Mouse (Mus musculus) midbrain, postnatal 0 days (tissue): ENCODE measurements at regions not wholly inside any gene's neighbourhood (a gene's known extent, or its start where the extent isn't known, plus 50 kb on each side); places are given as distances from the start of the nearest gene placed in this dataset.

Experiments used
- ATAC-seq: fragments of 200-750 bp; cut with Nextera tagmentation; 2 replicates; pipeline ENCODE4 v1.8.0; 2017; ENCODE audit warnings: moderate number of reproducible peaks, mild to moderate bottlenecking, moderate TSS enrichment, moderate library complexity; ENCODE audit not compliant: low FRiP score
- DNase-seq: peaks from one replicate; pipeline ENCODE4 v3.0.0-alpha.2; 2015; ENCODE audit warnings: low spot score
- H3K27ac ChIP-seq: fragments of 300-500 bp; sonication (generic); 2 replicates; pipeline ENCODE4 v1.5.1; 2014; ENCODE audit warnings: low read depth, mild to moderate bottlenecking, low read length, mixed read lengths
- H3K27me3 ChIP-seq: fragments of 300-500 bp; sonication (generic); 2 replicates; pipeline ENCODE4 v1.6.1; 2014; ENCODE audit warnings: low read length, control low read depth, mixed read lengths; ENCODE audit not compliant: insufficient read depth
- H3K36me3 ChIP-seq: fragments of 300-500 bp; sonication (generic); 2 replicates; pipeline ENCODE4 v1.6.1; 2014; ENCODE audit warnings: low read length, control low read depth, mixed read lengths; ENCODE audit not compliant: insufficient read depth
- H3K4me1 ChIP-seq: fragments of 300-500 bp; sonication (generic); 2 replicates; pipeline ENCODE4 v1.6.1; 2014; ENCODE audit warnings: mild to moderate bottlenecking, control low read depth, antibody characterized with exemption, low read length, mixed read lengths; ENCODE audit not compliant: insufficient read depth
- H3K4me2 ChIP-seq: fragments of 300-500 bp; sonication (generic); 2 replicates; pipeline ENCODE4 v1.6.1; 2014; ENCODE audit warnings: low read depth, mild to moderate bottlenecking, low read length, mixed read lengths; ENCODE audit not compliant: poor library complexity, severe bottlenecking
- H3K4me3 ChIP-seq: fragments of 300-500 bp; sonication (generic); 2 replicates; pipeline ENCODE4 v1.5.1; 2014; ENCODE audit warnings: low read depth, mild to moderate bottlenecking, low read length, moderate library complexity
- H3K9ac ChIP-seq: fragments of 300-500 bp; sonication (generic); replicated peaks from 2 replicates; pipeline ENCODE4 v1.6.1; 2014; ENCODE audit warnings: mild to moderate bottlenecking, low read length, moderate library complexity, mixed read lengths; ENCODE audit not compliant: poor library complexity, severe bottlenecking
- H3K9me3 ChIP-seq: fragments of 300-500 bp; sonication (generic); 2 replicates; pipeline ENCODE4 v1.6.1; 2016; ENCODE audit warnings: low read length, control low read depth
- CTCF ChIP-seq: IDR thresholded peaks from 2 replicates; pipeline ENCODE4 v1.5.1; 2016; ENCODE audit warnings: antibody characterized with exemption, mild to moderate bottlenecking
- WGBS: fragments of 180-500 bp; shearing (Covaris S2); extraction: QIAGEN DNeasy Blood & Tissue Kit; methylation state at CpG from one replicate; pipeline ENCODE4 v1.1.7; 2014; 5-methylcytosine and 5-hydroxymethylcytosine counted together

GRCm38 (mm10) chr15:85667381-85667791 is 67.4 kb upstream of the Ppara start:
- H3K27ac ChIP-seq: peak overlapping the region; percentile 71
- H3K4me1 ChIP-seq: peaks cover 4% of the 10 kb centered on the region; the same call in 1 of the 2 replicates
- DNase-seq (peak; percentile 70), ATAC-seq (no peak)
- 0 out of 2 replicates have a peak overlapping the region, but pooled peaks have one; percentile 8 for H3K4me3 ChIP-seq
- H3K27me3 ChIP-seq: peaks cover 9% of the 10 kb centered on the region; the same call in 1 of the 2 replicates
- peak overlapping the region; percentile 33; the same call in 1 of the 2 replicates for H3K9ac ChIP-seq
- WGBS: 36% methylated on average over 12 of the region's 12 CpGs
- no peaks in the 10 kb centered on the region for H3K9me3 ChIP-seq
- TF ChIP-seq CTCF: no peak
- peak overlapping the region; percentile 32 for H3K4me2 ChIP-seq
- no peaks in the 10 kb centered on the region for H3K36me3 ChIP-seq

GRCm38 (mm10) chr15:85667906-85668590 is 66.7 kb upstream of the Ppara start:
- H3K4me3 ChIP-seq: no peak overlapping the region
- DNase-seq (no peak), ATAC-seq (no peak)
- peaks cover 4% of the 10 kb centered on the region; the same call in 1 of the 2 replicates for H3K4me1 ChIP-seq
- H3K27me3 ChIP-seq: peaks cover 7% of the 10 kb centered on the region; the same call in 1 of the 2 replicates
- 0 out of 2 replicates have a peak overlapping the region, but pooled peaks have one; percentile 33 for H3K9ac ChIP-seq
- no peak for TF ChIP-seq CTCF
- WGBS: 65% methylated on average over 7 of the region's 7 CpGs
- H3K4me2 ChIP-seq: peak overlapping the region; percentile 32
- H3K36me3 ChIP-seq: no peaks in the 10 kb centered on the region
- no peaks in the 10 kb centered on the region for H3K9me3 ChIP-seq
- H3K27ac ChIP-seq: peak overlapping the region; percentile 71; the same call in 1 of the 2 replicates

GRCm38 (mm10) chr15:85668871-85669651 is 65.7 kb upstream of the Ppara start:
- Histone ChIP-seq H3K4me3 (peak overlapping the region; percentile 61; the same call in 1 of the 2 replicates), H3K9ac (peak overlapping the region; percentile 84; the same call in 1 of the 2 replicates), H3K4me1 (peaks cover 8% of the 10 kb centered on the region; the same call in 1 of the 2 replicates), H3K4me2 (peak overlapping the region; percentile 87), H3K27ac (peak overlapping the region; percentile 99), H3K27me3 (no peaks in the 10 kb centered on the region), H3K36me3 (no peaks in the 10 kb centered on the region), H3K9me3 (no peaks in the 10 kb centered on the region)
- WGBS: 52% methylated on average over 9 of the region's 9 CpGs
- no peak for ATAC-seq
- no peak for TF ChIP-seq CTCF
- DNase-seq: no peak

GRCm38 (mm10) chr15:85669652-85670175 is 65.1 kb upstream of the Ppara start:
- peak; percentile 91 for DNase-seq
- TF ChIP-seq CTCF: no peak
- Histone ChIP-seq H3K9ac (peak overlapping the region; percentile 84), H3K27me3 (no peaks in the 10 kb centered on the region), H3K4me1 (peaks cover 10% of the 10 kb centered on the region; the same call in 1 of the 2 replicates), H3K27ac (peak overlapping the region; percentile 99), H3K4me2 (peak overlapping the region; percentile 87), H3K9me3 (no peaks in the 10 kb centered on the region), H3K36me3 (no peaks in the 10 kb centered on the region), H3K4me3 (peak overlapping the region; percentile 61)
- peak; percentile 61 for ATAC-seq
- 11% methylated on average over 15 of the region's 15 CpGs for WGBS

- TF ChIP-seq CTCF: peak; percentile 2; the same call in 1 of the 2 replicates
- Histone ChIP-seq H3K36me3 (peaks cover 2% of the 10 kb centered on the region; the same call in 1 of the 2 replicates), H3K9me3 (no peaks in the 10 kb centered on the region), H3K4me2 (peak overlapping the region; percentile 87), H3K27ac (peak overlapping the region; percentile 99), H3K4me1 (peaks cover 10% of the 10 kb centered on the region; the same call in 1 of the 2 replicates), H3K27me3 (no peaks in the 10 kb centered on the region), H3K9ac (peak overlapping the region; percentile 84), H3K4me3 (peak overlapping the region; percentile 61)
- ATAC-seq: peak; percentile 78
- 2% methylated on average over 43 of the region's 64 CpGs for WGBS
- peak; percentile 86 for DNase-seq
Observed at GRCm38 (mm10) chr15:85670176-85670788, 64.5 kb upstream of the Ppara start.
